8 mouse cellular contexts compared by ENCODE assay signal in genomic region chr9:89826712-89827548, GRCm38 (mm10).
A peak's percentile ranks its signal among the peaks of the same experiment; 100 is the strongest.
DNase-seq lines count a peak whose midpoint lies in the region; ATAC-seq lines count a peak whose summit lies in the region.

No protein-coding gene starts in this region.

- 35% methylated on average over 24 of the region's 24 CpGs for WGBS in intestine, embryonic 14.5 days

- no peaks in the 10 kb centered on the region for H3K27me3 ChIP-seq in intestine, embryonic 14.5 days (replicated peaks; ENCODE audit: control insufficient read depth, insufficient read depth, low read length)

- intact Hi-C loops in gastrocnemius, postnatal 36 days (cut with DNase I), result loop anchor here (2.0 to 5.0 kb wide), 2 partner anchors 145 to 250 kb away; no protein-coding TSS in a partner anchor
- intact Hi-C loops in left cerebral cortex, postnatal 10 days (cut with DNase I), result loop anchor here (2.0 to 5.0 kb wide), 3 partner anchors 84 to 250 kb away; no protein-coding TSS in a partner anchor

- H3K9ac ChIP-seq in intestine, embryonic 14.5 days (ENCODE audit: low read length), result no peak overlapping the region

- no peak overlapping the region; the same call in 1 of the 2 replicates for H3K4me3 ChIP-seq in intestine, embryonic 14.5 days (ENCODE audit: low read depth, low read length)

- DNase-seq in adrenal gland, adult 2 months, result peak; percentile 90
- DNase-seq in embryo, embryonic 11 days, result peak; percentile 87
- DNase-seq in gastrocnemius, postnatal 36 days, result peak; percentile 76 to 80
- peak; percentile 94 for DNase-seq in intestine, embryonic 14.5 days (ENCODE audit: low spot score)
- peak; percentile 83 to 86 for DNase-seq in left cerebral cortex, postnatal 10 days (ENCODE audit: extremely low spot score in 1 of 2, low spot score in 2 of 2)
- DNase-seq in right cerebral cortex, postnatal 14 days, result peak; percentile 88
- peak; percentile 90 for DNase-seq in urinary bladder, postnatal 25 days (ENCODE audit: low spot score)

- peak overlapping the region; percentile 40 for H3K4me2 ChIP-seq in intestine, embryonic 14.5 days (ENCODE audit: low read length)

- H3K4me1 ChIP-seq in intestine, embryonic 14.5 days (replicated peaks; ENCODE audit: control insufficient read depth, insufficient read depth, low read length), result no peaks in the 10 kb centered on the region

- H3K9me3 ChIP-seq in intestine, embryonic 14.5 days (ENCODE audit: control insufficient read depth, low read length), result no peaks in the 10 kb centered on the region

- peak; percentile 85 for ATAC-seq in intestine, embryonic 14.5 days (replicated peaks; ENCODE audit: low FRiP score, low TSS enrichment, low read depth)
- peak; percentile 96 for ATAC-seq in megakaryocyte-erythroid progenitor cell, adult 5-6 weeks (replicated peaks; ENCODE audit: low FRiP score, low TSS enrichment, poor library complexity, severe bottlenecking)

- H3K36me3 ChIP-seq in intestine, embryonic 14.5 days (ENCODE audit: control insufficient read depth, insufficient read depth, low read length), result no peaks in the 10 kb centered on the region

- H3K27ac ChIP-seq in intestine, embryonic 14.5 days (ENCODE audit: low read depth), result no peak overlapping the region
